Mouse (Mus musculus): ENCODE data around the gene Hist1h3d. TPM values are rescaled to one million over a fixed set of nuclear protein-coding genes. Genes with fewer than 3 reads are reported as not detected.

The Hist1h3d gene
- polyA plus RNA-seq (2014; fragmentation: Illumina TruSeq; extraction: RNeasy Lipid Tissue Mini Kit (QIAGEN cat#74804); ENCODE audit: low read depth, low replicate concordance): not detected

DNA sequence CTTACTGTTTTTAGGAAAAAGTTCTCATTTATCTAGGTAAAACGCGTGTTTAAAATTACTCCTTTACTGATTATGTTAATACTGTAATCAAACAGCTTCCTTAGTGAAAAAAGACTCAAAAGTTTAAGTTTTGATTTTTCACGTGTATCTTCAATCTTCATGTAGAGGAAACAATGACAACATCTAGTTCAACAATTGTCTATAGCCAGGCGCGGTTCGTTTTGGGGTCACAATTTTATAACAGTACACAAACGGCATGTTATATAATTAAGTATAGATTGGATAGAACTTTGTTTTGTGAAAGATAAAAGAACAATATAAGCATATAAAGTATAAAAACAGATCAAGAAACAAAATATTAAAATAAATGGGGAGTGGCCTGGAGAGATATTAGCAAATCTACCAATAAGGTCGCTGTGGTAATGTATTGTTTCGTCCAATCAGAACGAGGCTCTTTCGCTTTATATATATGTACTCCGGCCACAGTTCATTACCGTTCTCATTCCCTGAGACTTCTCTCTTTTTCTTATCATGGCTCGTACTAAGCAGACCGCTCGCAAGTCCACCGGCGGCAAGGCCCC lies at the start of gene Hist1h3d:
Gene Hist1h3d, plus strand, starts transcription at position 493 of the 581 bp plus-strand sequence.

DNA sequence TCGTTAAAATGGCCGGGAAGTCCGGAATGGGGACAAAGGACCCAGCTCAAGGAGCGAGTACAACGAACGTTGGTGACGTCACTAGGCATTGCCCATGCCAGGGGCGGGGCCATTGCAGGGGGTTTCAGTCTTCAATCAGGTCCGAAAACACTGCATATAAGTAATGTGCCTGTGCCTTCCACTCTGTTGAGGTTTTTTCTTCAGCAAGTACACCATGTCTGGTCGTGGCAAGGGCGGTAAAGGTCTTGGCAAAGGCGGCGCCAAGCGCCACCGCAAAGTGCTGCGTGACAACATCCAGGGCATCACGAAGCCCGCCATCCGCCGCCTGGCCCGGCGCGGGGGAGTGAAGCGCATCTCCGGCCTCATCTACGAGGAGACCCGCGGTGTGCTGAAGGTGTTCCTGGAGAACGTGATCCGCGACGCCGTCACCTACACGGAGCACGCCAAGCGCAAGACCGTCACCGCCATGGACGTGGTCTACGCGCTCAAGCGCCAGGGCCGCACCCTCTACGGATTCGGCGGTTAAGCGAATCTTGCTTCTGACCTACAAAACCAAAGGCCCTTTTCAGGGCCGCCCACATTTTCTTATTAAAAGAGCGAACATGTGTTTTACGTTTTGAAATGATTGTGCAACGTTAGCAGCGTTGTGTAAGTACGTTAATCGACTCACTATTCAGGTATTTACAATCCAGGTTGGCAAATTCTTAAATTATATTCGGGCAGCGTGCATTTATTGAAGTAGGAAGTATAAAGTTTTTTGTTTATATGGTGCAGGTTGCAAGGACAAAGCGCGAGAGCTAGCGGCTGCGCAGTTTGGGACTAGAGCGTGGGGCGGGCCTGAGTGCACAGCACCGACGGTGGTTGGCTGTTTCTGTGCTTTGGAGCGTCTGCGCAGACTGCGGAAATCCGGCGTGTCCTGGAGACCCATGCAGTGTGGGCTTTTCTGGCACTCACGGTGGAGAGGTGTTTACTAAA lies 44.4 kb upstream of the Hist1h3d start, which contains the start of gene Hist1h4h:
Gene Hist1h4h, plus strand, starts transcription at position 150 of the 975 bp plus-strand sequence.

DNA sequence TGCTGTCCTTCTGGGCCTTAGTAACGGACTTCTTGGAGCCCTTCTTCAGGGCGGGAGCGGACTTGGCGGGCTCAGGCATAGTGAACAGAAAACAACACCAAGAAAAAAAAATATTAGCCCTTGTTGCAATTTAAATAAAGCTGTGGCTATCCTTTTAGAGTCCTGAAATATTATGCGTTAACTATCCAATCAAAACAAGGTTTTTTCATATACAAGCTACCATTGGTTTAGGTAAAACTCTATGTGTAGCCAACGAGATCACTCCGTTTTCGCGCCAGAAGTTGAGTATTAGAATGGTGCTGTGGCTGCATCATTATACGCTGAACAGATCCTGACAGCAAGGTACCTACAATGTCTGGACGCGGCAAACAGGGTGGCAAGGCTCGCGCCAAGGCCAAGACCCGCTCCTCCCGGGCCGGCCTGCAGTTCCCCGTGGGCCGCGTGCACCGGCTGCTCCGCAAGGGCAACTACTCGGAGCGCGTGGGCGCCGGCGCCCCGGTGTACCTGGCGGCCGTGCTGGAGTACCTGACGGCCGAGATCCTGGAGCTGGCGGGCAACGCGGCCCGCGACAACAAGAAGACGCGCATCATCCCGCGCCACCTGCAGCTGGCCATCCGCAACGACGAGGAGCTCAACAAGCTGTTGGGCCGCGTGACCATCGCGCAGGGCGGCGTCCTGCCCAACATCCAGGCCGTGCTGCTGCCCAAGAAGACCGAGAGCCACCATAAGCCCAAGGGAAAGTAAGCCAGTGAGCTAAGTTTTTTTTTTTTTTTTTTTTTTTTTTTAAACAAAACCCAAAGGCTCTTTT lies 41.8 kb upstream of the Hist1h3d start, which contains the start of gene Hist1h2af:
Gene Hist1h2af, plus strand, starts transcription at position 347 of the 808 bp plus-strand sequence.

DNA sequence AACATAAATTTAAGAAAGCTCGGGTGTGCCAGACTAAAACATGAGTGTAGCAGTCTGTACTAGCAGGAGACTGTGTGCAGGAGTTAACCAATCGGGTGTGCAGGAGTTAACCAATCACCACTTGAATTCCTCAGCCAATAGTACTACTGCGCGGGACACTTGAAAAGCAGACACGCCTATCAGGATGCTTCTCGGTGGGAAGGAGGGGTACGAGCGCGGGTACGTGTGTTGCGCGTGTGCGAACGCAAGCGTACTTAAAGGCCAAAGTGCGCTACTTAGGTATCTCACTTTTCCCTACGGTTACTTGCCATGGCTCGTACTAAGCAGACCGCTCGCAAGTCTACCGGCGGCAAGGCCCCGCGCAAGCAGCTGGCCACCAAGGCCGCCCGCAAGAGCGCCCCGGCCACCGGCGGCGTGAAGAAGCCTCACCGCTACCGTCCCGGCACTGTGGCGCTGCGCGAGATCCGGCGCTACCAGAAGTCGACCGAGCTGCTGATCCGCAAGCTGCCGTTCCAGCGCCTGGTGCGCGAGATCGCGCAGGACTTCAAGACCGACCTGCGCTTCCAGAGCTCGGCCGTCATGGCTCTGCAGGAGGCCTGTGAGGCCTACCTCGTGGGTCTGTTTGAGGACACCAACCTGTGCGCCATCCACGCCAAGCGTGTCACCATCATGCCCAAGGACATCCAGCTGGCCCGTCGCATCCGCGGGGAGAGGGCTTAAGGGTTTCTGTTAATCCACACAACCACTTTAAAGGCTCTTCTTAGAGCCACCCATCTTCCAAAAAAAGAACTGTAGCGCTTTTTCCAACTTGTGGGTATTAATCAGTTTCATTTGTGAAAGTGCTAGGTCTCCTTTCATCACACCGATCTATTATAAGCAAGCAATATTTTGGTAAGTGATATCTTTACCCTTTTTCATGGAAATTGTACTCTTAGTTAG lies 40.2 kb upstream of the Hist1h3d start, which contains the start of gene Hist1h3g:
Gene Hist1h3g, plus strand, starts transcription at position 286 of the 939 bp plus-strand sequence.

DNA sequence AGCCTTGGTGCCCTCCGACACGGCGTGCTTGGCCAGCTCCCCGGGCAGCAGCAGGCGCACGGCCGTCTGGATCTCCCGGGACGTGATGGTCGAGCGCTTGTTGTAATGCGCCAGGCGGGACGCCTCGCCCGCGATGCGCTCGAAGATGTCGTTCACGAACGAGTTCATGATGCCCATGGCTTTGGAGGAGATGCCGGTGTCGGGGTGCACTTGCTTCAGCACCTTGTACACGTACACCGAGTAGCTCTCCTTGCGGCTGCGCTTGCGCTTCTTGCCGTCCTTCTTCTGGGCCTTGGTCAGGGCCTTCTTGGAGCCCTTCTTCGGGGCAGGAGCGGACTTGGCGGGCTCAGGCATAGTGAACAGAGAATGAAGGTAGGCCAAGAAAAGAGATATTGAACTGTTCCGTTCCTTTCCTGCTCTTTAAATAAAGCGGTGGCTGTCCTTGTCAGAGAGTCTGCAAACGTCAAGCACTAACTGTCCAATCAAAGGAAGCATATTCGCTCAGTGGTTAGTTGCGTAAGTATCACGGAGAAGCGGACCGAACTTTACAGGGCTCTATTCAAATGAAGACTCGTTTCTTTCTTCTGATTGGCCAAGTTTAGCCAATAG lies 32.5 kb upstream of the Hist1h3d start, which contains the start of gene Hist1h2bh:
Gene Hist1h2bh, minus strand, starts transcription at position 394 of the 609 bp plus-strand sequence.

DNA sequence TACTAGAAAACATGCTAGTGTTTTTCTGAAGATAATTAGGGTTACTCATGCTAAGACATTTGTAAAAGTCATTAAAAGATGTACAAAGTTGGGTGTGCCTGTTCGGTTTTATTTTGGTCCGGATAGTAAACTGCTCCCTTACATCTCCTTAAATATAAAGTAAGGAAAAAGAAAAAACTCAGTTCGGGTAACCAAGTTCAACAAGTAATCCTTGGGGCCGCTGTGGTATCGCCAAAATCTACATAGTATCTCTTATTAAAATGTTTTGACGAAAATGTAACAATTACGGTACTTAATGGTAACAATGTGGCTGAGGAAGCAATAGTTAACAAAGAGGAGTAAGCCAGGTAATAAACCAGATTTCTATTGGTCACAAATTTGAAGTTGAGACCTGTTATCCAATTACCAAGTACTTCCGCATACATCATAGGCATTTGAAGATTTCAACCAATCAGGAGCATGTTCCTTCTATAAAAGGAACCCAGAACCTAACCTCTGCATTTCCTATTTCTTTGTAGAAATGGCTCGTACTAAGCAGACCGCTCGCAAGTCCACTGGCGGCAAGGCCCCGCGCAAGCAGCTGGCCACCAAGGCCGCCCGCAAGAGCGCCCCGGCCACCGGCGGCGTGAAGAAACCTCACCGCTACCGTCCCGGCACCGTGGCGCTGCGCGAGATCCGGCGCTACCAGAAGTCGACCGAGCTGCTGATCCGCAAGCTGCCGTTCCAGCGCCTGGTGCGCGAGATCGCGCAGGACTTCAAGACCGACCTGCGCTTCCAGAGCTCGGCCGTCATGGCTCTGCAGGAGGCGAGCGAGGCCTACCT lies 31.4 kb upstream of the Hist1h3d start, which contains the start of gene Hist1h3f:
Gene Hist1h3f, plus strand, starts transcription at position 88 of the 822 bp plus-strand sequence.

DNA sequence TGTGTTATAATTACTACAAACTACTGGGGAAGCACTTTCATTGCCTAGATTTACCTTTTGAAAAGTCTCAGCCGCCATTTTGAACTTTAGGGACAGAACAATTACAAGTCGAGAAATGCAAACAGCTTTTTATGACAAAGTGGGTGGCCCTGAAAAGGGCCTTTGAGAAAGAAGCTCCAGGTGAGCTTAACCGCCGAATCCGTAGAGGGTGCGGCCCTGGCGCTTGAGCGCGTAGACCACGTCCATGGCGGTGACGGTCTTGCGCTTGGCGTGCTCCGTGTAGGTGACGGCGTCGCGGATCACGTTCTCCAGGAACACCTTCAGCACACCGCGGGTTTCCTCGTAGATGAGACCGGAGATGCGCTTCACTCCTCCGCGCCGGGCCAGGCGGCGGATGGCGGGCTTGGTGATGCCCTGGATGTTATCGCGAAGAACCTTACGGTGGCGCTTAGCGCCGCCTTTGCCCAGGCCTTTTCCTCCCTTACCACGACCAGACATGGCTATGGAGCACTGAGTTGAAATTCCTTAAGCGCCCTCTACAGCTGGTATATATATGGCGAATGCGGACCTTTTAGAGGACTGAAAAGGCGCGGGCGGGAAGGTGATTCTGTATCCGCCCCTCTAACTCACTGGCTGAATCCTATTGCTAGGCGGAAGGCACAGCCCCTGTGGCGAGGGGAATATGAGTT lies 24.3 kb upstream of the Hist1h3d start, which contains the start of gene Hist1h4f:
Gene Hist1h4f, minus strand, starts transcription at position 503 of the 689 bp plus-strand sequence.

DNA sequence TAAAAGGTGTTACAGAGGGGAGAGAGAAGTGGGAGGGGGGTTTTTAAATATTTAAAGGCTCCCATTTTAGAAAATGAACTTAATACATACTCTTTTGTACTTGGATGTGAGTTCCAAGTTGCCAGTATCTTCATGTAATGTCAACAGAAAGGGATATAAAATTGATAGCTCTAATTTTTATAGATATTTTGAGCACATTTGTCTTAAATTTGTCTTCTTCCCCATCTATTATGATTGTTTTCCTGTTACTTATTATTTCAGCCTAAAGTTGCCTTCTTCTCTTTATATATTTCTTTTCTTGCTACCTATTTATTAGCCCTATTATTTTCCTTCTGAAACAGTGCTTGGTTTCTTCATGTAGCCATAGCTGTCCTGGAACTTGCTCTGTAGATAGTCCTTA lies 22.6 kb upstream of the Hist1h3d start, which contains the start of gene Hist1h1d:
Gene Hist1h1d, plus strand, starts transcription at position 301 of the 400 bp plus-strand sequence.

DNA sequence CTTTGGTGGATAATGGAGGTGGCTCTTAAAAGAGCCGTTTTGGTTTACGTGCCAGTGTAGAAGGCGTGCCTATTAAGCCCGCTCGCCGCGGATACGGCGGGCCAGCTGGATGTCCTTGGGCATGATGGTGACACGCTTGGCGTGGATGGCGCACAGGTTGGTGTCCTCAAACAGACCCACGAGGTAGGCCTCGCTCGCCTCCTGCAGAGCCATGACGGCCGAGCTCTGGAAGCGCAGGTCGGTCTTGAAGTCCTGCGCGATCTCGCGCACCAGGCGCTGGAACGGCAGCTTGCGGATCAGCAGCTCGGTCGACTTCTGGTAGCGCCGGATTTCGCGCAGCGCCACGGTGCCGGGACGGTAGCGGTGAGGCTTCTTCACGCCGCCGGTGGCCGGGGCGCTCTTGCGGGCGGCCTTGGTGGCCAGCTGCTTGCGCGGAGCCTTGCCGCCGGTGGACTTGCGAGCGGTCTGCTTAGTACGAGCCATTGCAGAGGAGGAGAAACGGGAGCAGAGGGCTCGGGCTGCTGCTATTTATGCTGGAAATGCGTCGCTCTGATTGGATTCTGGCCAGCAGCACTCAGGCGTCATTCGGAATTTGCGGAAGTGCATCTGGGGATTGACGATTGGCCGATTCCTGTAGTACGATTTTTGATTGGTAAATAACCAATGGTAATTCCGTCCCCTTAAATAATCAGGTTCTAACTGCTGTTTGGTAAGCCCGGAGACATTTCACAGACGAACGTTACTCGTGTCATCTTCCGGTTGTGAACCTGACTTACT lies 13.5 kb upstream of the Hist1h3d start, which contains the start of gene Hist1h3e:
Gene Hist1h3e, minus strand, starts transcription at position 487 of the 777 bp plus-strand sequence.

DNA sequence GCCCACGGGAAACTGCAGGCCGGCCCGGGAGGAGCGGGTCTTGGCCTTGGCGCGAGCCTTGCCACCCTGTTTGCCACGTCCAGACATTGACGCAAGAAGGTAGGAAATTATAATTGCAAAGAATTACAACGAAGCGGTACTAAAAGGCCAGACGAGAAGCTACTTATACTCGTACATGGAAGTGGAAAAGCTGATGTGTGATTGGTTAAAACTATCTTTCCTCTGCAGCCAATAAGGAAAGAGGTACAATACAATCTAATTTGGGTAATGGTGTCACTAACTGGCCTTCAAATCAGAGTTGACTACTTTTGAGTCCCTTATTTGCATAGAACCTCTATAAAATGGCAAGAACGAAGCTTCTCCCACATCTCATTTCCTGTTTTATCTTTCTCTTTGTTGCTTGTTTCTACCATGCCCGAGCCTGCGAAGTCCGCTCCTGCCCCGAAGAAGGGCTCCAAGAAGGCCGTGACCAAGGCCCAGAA lies 4.5 kb upstream of the Hist1h3d start, which contains the start of the genes Hist1h2ae and Hist1h2bg:
Gene Hist1h2ae, minus strand, starts transcription at position 199 of the 482 bp plus-strand sequence.
Gene Hist1h2bg, plus strand, starts transcription at position 375 of the 482 bp plus-strand sequence.

DNA sequence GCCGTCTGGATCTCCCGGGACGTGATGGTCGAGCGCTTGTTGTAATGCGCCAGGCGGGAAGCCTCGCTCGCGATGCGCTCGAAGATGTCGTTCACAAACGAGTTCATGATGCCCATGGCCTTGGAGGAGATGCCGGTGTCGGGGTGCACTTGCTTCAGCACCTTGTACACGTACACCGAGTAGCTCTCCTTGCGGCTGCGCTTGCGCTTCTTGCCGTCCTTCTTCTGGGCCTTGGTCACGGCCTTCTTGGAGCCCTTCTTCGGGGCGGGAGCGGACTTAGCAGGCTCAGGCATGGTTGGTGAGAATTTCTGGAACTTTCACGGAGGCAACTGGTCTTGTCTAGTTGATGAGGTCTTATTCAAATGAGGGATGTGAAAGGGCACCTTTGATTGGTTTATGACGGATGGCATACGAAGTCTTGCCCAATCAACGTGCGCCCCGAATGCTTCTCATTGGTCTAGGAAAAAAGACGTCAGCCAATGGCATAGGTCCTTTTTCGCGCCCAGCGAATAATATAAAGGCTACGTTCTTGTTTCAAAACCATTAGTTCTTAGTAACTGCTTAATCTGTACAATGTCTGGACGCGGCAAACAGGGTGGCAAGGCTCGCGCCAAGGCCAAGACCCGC lies 1.6 kb upstream of the Hist1h3d start, which contains the start of the genes Hist1h2bf and Hist1h2ad:
Gene Hist1h2bf, minus strand, starts transcription at position 299 of the 627 bp plus-strand sequence.
Gene Hist1h2ad, plus strand, starts transcription at position 484 of the 627 bp plus-strand sequence.

DNA sequence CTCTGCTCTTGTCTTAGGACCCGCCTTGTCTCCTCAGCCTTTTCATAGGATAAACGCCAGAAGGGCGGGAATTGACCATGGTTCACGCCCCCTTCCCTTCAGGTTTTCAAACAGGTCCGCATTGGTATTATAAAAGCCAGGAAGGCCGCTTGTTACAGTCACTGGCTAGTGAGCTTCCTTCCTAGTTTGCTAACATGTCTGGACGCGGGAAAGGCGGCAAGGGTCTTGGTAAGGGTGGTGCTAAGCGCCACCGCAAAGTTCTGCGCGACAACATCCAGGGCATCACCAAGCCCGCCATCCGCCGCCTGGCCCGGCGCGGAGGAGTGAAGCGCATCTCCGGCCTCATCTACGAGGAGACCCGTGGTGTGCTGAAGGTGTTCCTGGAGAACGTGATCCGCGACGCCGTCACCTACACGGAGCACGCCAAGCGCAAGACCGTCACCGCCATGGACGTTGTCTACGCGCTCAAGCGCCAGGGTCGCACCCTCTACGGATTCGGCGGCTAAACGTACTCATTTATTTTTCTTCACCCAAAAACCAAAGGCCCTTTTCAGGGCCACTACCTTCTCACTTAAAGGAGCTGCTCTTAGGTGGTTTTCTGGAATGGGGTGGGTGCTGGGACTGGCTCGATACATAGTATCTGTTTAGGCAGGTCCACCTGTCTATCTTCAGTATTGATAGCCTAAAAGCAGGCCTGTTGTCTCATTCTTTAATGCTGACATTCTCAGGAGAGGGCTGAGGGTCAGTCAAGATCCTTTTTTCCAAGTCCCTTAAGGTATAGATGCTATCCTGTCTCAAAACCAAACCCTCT lies 6.0 kb downstream of the Hist1h3d start, which contains the start of gene Hist1h4d:
Gene Hist1h4d, plus strand, starts transcription at position 191 of the 811 bp plus-strand sequence.

DNA sequence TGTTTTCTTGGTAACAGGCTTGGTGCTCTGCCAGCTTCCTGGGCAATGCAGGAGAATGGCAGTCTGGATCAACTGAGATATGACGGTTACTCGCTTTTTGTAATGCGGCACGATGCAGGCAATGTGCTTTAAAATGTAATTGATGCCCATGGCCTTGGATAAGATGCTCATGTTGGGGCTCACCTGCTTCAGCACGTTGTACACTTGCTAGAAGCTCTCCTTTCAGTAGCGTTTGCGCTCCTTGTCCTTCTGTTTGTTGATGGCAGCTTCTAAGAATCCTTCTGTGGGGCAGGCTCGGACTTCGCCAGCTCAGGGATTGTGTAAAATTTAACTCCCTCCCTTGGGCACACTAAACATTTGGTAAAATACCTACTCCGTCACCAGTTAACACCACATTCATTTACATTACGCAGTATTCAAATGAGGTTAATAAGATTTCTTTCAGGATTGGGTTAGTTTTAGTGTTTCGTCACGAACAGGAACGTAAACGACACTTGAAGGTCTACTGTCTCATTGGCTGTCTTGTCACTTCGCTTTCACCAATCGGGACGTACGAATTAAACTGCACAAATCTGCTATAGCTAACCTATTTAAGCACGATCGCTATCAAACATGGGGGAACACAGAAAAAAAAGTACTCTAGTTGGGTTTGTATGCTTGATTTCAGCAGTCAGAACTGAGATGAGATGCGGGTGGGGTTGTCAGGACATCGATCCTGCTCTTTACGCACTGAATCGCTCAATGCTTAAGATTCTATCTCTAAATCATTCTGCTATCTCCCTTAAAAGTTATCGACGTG lies 45.4 kb downstream of the Hist1h3d start, which contains the start of gene Hist1h2be:
Gene Hist1h2be, minus strand, starts transcription at position 392 of the 799 bp plus-strand sequence.

DNA sequence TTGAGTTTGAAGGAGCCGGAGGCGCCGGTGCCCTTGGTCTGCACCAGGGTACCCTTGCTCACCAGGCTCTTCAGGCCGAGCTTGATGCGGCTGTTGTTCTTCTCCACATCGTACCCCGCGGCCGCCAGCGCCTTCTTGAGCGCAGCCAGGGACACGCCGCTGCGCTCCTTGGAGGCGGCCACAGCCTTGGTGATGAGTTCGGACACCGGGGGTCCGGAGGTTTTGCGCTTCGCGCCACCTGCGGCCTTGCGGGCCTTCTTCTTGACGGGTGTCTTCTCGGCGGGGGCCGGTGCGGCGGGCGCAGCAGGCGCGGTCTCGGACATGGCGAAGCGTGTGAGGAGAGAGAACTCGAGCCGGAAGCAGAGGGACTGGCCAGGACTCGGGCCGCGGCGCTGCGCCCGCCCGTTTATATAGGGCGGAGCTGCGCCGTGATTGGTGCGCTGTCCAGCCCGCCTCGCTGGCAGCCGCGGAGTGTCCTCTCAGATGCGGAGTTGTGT lies 46.7 kb downstream of the Hist1h3d start, which contains the start of gene Hist1h1e:
Gene Hist1h1e, minus strand, starts transcription at position 384 of the 497 bp plus-strand sequence.

